Mouse (Mus musculus) forebrain, embryonic 11.5 days (tissue): ENCODE measurements around the gene Defb47. TPM values are rescaled to one million over a fixed set of nuclear protein-coding genes. Genes with fewer than 3 reads are reported as not detected.
A peak's percentile ranks its signal among the peaks of the same experiment; 100 is the strongest.

Experiments used
- ATAC-seq: fragments of 200-750 bp; cut with Nextera tagmentation; replicated peaks from 2 replicates; pipeline ENCODE4 v1.8.0; 2017; ENCODE audit warnings: moderate TSS enrichment; ENCODE audit not compliant: low FRiP score
- DNase-seq: peaks from one replicate; pipeline ENCODE4 v3.0.0-alpha.2; 2017; ENCODE audit warnings: low spot score
- H3K27ac ChIP-seq: fragments of 300-500 bp; sonication (generic); 2 replicates; pipeline ENCODE4 v1.5.1; 2014; ENCODE audit warnings: low read depth, low read length
- H3K27me3 ChIP-seq: fragments of 300-500 bp; sonication (generic); 2 replicates; pipeline ENCODE4 v1.6.1; 2014; ENCODE audit warnings: mild to moderate bottlenecking, low read length, mixed read lengths; ENCODE audit not compliant: control insufficient read depth, insufficient read depth
- H3K36me3 ChIP-seq: fragments of 300-500 bp; sonication (generic); 2 replicates; pipeline ENCODE4 v1.6.1; 2014; ENCODE audit warnings: mild to moderate bottlenecking, low read length, moderate library complexity, mixed read lengths; ENCODE audit not compliant: control insufficient read depth, insufficient read depth
- H3K4me1 ChIP-seq: fragments of 300-500 bp; sonication (generic); replicated peaks from 2 replicates; pipeline ENCODE4 v1.6.1; 2014; ENCODE audit warnings: low read length, mixed read lengths; ENCODE audit not compliant: control insufficient read depth, insufficient read depth
- H3K4me2 ChIP-seq: fragments of 300-500 bp; sonication (generic); 2 replicates; pipeline ENCODE4 v1.6.1; 2014; ENCODE audit warnings: low read depth, mild to moderate bottlenecking, low read length, moderate library complexity, mixed read lengths; ENCODE audit not compliant: severe bottlenecking
- H3K4me3 ChIP-seq: fragments of 300-500 bp; sonication (generic); 2 replicates; pipeline ENCODE4 v1.5.1; 2014; ENCODE audit warnings: low read depth, low read length
- H3K9ac ChIP-seq: fragments of 300-500 bp; sonication (generic); 2 replicates; pipeline ENCODE4 v1.6.1; 2014; ENCODE audit warnings: low read length
- H3K9me3 ChIP-seq: fragments of 300-500 bp; sonication (generic); 2 replicates; pipeline ENCODE4 v1.6.1; 2016; ENCODE audit warnings: low read length, mixed read lengths; ENCODE audit not compliant: control insufficient read depth
- whole genome bisulfite sequencing: fragments of 180-500 bp; shearing (Covaris S2); extraction: QIAGEN DNeasy Blood & Tissue Kit; methylation state at CpG from one replicate; pipeline ENCODE4 v1.1.7; 2014; 5-methylcytosine and 5-hydroxymethylcytosine counted together
- polyA plus RNA-seq: library from polyadenylated mRNA; unstranded; fragments of >200 nt; fragmentation: Nextera tagmentation; extraction: Ambion mirVana; gene quantifications from 2 replicates; pipeline ENCODE4 v1.2.1, GENCODE M21; 2014

Defb47 gene
- polyA plus RNA-seq, result not detected in 2 replicates

DNA sequence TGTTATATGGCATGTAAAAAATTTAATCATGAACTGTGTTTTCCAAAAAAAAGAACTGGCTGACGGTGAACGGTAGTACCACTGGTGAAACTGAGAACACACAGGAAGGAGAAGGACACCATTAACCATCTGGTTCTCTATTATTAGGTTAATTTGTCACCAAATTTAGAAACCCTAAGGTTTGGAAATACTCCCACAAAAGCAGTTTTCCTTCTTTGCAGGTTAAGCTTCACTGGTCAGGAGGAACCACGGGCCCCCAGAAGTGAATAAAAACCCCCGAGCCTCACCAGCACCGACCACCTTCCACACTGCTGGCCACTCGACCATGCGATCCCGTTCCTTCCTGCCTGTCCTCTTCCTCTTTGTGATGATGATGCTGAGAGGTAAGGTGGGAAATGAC, at the start of gene Defb47:
TSS of gene Defb47 (plus strand) at position 301 of the 400 bp plus-strand sequence.
- DNase-seq (no peak), ATAC-seq (no peak)
- Histone ChIP-seq H3K9ac (no peak within 1 kb of the TSS), H3K4me2 (no peak within 1 kb of the TSS), H3K9me3 (no peaks in the 10 kb centered on the region), H3K27ac (no peak within 1 kb of the TSS), H3K27me3 (no peaks in the 10 kb centered on the region), H3K4me1 (no peaks in the 10 kb centered on the region), H3K4me3 (no peak within 1 kb of the TSS), H3K36me3 (no peaks in the 10 kb centered on the region)
- WGBS, result 90% methylated on average over 8 of the region's 8 CpGs

DNA sequence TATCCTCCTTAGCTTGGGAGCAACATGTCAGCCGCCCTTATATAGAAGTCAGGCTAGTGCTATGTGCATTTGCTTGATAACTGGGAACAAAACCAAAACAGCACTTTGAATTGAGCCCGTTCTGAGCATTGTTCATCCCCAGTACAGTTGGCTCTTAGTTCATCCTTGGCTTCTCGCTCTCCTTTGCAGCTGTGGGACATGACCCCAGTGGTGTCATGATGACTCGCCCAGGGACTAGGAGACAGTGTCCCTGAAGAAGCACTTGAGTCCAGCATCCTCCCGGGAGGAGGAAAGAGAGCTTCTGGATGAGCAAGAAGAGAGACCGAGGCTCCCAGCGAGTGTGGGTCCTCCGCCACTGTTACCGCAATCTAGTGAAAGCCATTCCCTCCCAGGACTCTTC, 41.8 kb upstream of the Defb47 start:
- 90% methylated on average over 9 of the region's 9 CpGs for WGBS
- H3K27me3 ChIP-seq, result no peaks in the 10 kb centered on the region
- DNase-seq, result peak; percentile 33
- no peak for ATAC-seq
- H3K27ac ChIP-seq, result no peak overlapping the region
- H3K36me3 ChIP-seq, result no peaks in the 10 kb centered on the region; the same call in 1 of the 2 replicates
- no peak overlapping the region for H3K4me2 ChIP-seq
- no peak overlapping the region for H3K9ac ChIP-seq
- H3K4me3 ChIP-seq, result no peak overlapping the region
- no peaks in the 10 kb centered on the region for H3K9me3 ChIP-seq
- no peaks in the 10 kb centered on the region for H3K4me1 ChIP-seq

DNA sequence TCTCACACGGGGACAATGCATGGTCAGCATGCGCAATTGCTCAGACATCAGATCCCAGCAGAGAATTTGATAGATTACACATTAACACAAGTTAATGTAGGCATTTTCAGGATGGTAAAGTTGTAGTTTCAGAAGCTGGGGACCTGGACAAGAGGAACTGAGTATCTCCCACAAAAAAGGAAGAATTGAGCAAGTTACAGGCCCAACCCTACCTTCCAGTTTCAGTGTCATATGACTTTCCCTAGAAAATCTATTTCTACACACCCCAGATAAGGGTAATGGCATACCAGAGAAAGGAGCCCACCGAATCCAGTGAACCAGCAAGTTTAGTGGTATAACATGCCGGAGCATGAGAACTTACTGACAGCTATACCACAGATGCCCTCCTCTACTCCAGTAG, 34.2 kb upstream of the Defb47 start:
- Histone ChIP-seq H3K9ac (no peak overlapping the region), H3K36me3 (no peaks in the 10 kb centered on the region), H3K27me3 (no peaks in the 10 kb centered on the region), H3K4me2 (no peak overlapping the region), H3K9me3 (no peaks in the 10 kb centered on the region), H3K4me3 (no peak overlapping the region), H3K27ac (no peak overlapping the region), H3K4me1 (no peaks in the 10 kb centered on the region)
- no peak for ATAC-seq
- WGBS, result 88% methylated on average over 4 of the region's 4 CpGs
- no peak for DNase-seq

DNA sequence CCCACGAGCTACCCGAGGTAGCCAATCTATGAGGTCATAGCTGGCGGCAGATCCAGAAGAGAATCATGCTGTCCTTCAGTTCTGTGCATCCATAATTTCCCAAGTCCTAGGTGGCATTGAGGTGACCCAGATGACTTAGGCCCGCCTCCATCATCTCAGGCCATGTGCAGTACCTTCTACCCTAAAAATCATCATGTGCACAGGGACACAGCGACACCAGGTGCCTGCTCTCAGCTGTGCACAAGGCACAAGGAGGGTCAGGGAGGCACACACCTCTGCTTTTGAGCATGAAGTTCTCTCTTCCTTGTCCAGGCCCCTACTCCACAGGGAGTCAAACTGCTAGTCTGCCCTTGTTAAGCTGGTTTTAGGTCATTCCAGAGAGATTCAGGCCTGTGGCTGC, 32.5 kb upstream of the Defb47 start:
- no peak overlapping the region for H3K4me3 ChIP-seq
- H3K4me1 ChIP-seq, result no peaks in the 10 kb centered on the region
- H3K27me3 ChIP-seq, result no peaks in the 10 kb centered on the region
- no peak overlapping the region for H3K4me2 ChIP-seq
- H3K9me3 ChIP-seq, result no peaks in the 10 kb centered on the region
- ATAC-seq (no peak), DNase-seq (no peak)
- WGBS, result 88% methylated on average over 5 of the region's 5 CpGs
- no peaks in the 10 kb centered on the region for H3K36me3 ChIP-seq
- H3K27ac ChIP-seq, result no peak overlapping the region
- no peak overlapping the region; the same call in 1 of the 2 replicates for H3K9ac ChIP-seq

DNA sequence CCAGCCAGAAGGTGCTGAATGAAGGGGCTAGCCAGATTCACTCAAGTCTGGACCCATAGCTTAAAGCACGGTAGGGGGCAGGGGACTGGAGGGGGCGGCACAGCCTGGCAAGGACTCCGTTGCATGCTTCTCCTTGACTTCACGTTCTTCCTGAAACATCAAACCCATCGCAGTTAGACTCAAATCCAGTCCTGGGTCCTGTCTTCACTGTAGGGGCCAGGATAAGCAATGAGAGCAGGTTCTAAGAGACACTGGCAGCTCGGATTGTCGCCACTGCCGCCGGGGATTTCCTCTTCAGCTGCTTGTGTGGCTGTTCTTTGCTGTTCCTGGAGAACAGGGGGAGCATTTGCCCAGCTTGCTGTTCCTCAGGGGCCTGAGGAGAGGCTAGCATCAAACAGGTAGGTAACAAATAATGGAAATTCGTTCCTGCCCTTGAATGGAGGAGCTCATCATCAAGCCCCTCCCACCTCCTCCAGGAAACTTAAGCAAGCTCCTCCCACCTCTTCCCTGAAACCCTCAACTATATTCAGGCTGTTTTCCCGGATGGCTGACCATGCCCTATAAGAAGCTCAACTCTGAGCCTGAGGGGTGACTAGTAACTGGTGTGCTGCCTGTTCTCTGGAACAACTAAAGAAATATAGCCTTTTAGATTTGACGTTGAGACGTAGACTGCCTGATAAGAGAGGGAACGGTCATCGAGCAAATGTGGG, 31.9 kb upstream of the Defb47 start:
- Histone ChIP-seq H3K27ac (no peak overlapping the region), H3K36me3 (no peaks in the 10 kb centered on the region), H3K9me3 (no peaks in the 10 kb centered on the region), H3K27me3 (no peaks in the 10 kb centered on the region), H3K9ac (peak overlapping the region; percentile 33), H3K4me3 (peak overlapping the region; percentile 10; the same call in 1 of the 2 replicates), H3K4me1 (no peaks in the 10 kb centered on the region), H3K4me2 (peak overlapping the region; percentile 40)
- no peak for ATAC-seq
- DNase-seq, result no peak
- WGBS, result 28% methylated on average over 15 of the region's 15 CpGs

DNA sequence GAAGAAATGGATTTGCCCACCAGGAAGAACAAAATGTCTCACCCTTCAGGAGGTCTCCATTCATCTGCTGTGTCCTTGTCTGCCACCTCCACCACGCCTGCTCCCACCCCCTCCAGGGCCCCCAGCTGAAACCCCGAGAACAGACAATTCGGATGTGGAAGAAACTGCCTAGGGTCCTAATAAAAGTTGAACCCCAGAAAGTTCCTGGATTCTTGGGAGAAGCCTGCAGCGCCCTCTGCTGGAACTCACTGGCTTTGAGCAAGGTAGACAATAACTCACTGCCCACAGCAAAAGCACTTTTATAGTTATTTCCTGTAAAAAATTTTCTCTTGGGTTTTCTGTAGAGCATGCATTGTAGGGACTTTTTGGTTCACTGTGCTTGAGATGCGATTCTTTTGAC, 22.8 kb upstream of the Defb47 start:
- H3K4me1 ChIP-seq, result no peaks in the 10 kb centered on the region
- H3K9me3 ChIP-seq, result no peaks in the 10 kb centered on the region
- no peak overlapping the region for H3K27ac ChIP-seq
- no peak overlapping the region for H3K4me3 ChIP-seq
- 0 out of 2 replicates have a peak overlapping the region, but pooled peaks have one; percentile 11 for H3K4me2 ChIP-seq
- no peak overlapping the region for H3K9ac ChIP-seq
- no peaks in the 10 kb centered on the region for H3K36me3 ChIP-seq
- ATAC-seq (no peak), DNase-seq (peak; percentile 84)
- H3K27me3 ChIP-seq, result no peaks in the 10 kb centered on the region
- WGBS, result 9% methylated on average over 5 of the region's 5 CpGs

DNA sequence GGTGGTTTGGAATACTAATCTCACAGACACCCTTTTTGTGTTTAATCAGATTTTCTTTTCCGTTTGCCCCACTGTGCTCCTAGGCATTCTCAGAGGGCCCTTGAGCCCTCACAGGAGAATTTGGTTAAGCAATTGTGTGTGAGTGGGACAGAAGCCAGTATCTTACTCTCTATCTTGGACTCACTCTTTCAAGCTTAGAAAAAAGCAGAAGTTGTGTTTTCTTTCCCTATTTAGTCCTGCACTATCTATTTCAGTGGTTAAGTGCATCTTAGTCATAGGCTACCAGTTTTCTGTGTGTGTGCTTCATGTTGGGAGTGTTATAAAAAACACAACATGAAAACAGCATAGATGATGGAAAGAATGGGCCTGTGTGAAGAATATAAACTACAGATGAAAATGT, 18.1 kb upstream of the Defb47 start:
- Histone ChIP-seq H3K27me3 (no peaks in the 10 kb centered on the region), H3K36me3 (no peaks in the 10 kb centered on the region), H3K27ac (no peak overlapping the region), H3K4me3 (no peak overlapping the region), H3K9me3 (no peaks in the 10 kb centered on the region), H3K9ac (no peak overlapping the region), H3K4me1 (no peaks in the 10 kb centered on the region), H3K4me2 (no peak overlapping the region)
- DNase-seq, result no peak
- 81% methylated on average over 1 of the region's 1 CpGs for WGBS
- no peak for ATAC-seq

DNA sequence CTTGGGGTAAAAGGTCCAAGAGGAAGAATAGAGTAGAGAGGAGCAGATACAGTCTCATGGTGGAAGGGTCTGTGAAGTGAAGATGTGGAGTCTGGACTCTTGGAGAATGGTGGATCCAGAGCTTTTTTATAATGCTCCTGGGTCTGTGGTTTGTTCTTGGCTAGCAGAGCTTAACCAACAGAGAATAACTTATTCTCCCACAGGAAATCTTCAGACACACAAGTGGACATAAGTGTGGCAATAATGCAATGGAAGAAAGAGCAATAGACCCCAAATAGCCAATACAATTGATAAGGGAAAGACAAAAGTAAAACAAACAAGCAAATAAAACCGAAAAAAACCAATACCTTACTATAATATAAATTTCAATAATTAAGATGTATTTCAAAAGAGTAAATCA, 13.5 kb upstream of the Defb47 start, which contains the start of gene Defb48:
TSS of gene Defb48 (minus strand) at position 101 of the 400 bp plus-strand sequence.
- no peak within 1 kb of the TSS for H3K9ac ChIP-seq
- H3K27ac ChIP-seq, result no peak within 1 kb of the TSS
- H3K27me3 ChIP-seq, result no peaks in the 10 kb centered on the region
- no peaks in the 10 kb centered on the region for H3K9me3 ChIP-seq
- DNase-seq (no peak), ATAC-seq (no peak)
- WGBS, result 75% methylated on average over 1 of the region's 1 CpGs
- no peaks in the 10 kb centered on the region for H3K36me3 ChIP-seq
- no peak within 1 kb of the TSS for H3K4me2 ChIP-seq
- H3K4me1 ChIP-seq, result no peaks in the 10 kb centered on the region
- H3K4me3 ChIP-seq, result no peak within 1 kb of the TSS

DNA sequence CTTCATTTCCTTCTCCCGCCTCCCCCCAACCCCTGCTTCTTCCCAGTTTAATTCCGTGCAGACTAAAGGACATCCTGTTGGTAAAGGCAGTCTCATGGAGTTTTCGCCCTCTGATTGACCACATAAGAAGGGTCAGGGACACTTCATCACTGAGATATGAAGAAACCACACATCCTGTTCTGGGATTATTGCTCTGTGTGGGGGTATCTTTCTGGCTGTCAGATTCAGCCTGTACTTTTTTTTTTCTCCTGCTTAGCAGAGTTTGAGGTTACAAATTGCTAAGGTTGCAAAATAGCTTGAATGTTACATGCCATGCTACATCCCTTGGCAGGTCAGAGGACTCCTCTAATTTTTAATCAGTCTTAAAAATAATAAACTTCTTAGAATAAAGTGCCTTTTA, 6.6 kb upstream of the Defb47 start:
- Histone ChIP-seq H3K4me3 (no peak overlapping the region), H3K4me2 (no peak overlapping the region), H3K27ac (no peak overlapping the region), H3K27me3 (no peaks in the 10 kb centered on the region), H3K9me3 (no peaks in the 10 kb centered on the region), H3K9ac (no peak overlapping the region), H3K4me1 (no peaks in the 10 kb centered on the region), H3K36me3 (no peaks in the 10 kb centered on the region)
- DNase-seq (no peak), ATAC-seq (no peak)
- 78% methylated on average over 3 of the region's 3 CpGs for whole genome bisulfite sequencing
